Mouse (Mus musculus): Measurements from ENCODE around the gene Slc45a3. TPM values are rescaled to one million over a fixed set of nuclear protein-coding genes. Genes with fewer than 3 reads are reported as not detected.

Slc45a3 gene
- under 1 TPM; 0.63 to 0.75 (median 0.70) TPM for total RNA-seq (2022)

GRCm38 (mm10) chr1:131962606-131963084 is at the start of gene Slc45a3:
TSS of gene Slc45a3 (plus strand) at chr1:131962967.
- no peak for DNase-seq (ENCODE audit: low spot score in 2 of 2)

- DNase-seq (ENCODE audit: low spot score in 2 of 2) = no peak
These were observed 45.1 kb upstream of the Slc45a3 start for GRCm38 (mm10) chr1:131917634-131918033.

- no peak for DNase-seq (ENCODE audit: low spot score in 2 of 2)
These were observed 43.7 kb upstream of the Slc45a3 start for GRCm38 (mm10) chr1:131919052-131919451.

- no peak for DNase-seq (ENCODE audit: low spot score in 2 of 2)
These were observed 40.7 kb upstream of the Slc45a3 start for GRCm38 (mm10) chr1:131922100-131922499.

- DNase-seq (ENCODE audit: low spot score in 2 of 2) = no peak
These were observed 29.3 kb upstream of the Slc45a3 start for GRCm38 (mm10) chr1:131933471-131933870.

GRCm38 (mm10) chr1:131937659-131938305 is 25.0 kb upstream of the Slc45a3 start:
- peak; percentile 49 to 77 for DNase-seq (ENCODE audit: low spot score in 2 of 2)

- DNase-seq (ENCODE audit: low spot score in 2 of 2) = no peak
These were observed 24.0 kb upstream of the Slc45a3 start for GRCm38 (mm10) chr1:131938811-131939210.

GRCm38 (mm10) chr1:131940711-131941244 is 22.0 kb upstream of the Slc45a3 start:
- no peak for DNase-seq (ENCODE audit: low spot score in 2 of 2)

GRCm38 (mm10) chr1:131941501-131941900 is 21.3 kb upstream of the Slc45a3 start:
- no peak for DNase-seq (ENCODE audit: low spot score in 2 of 2)

- no peak for DNase-seq (ENCODE audit: low spot score in 2 of 2)
These were observed 19.9 kb upstream of the Slc45a3 start for GRCm38 (mm10) chr1:131942621-131943590.

- no peak for DNase-seq (ENCODE audit: low spot score in 2 of 2)
These were observed 16.9 kb upstream of the Slc45a3 start for GRCm38 (mm10) chr1:131945674-131946440.

GRCm38 (mm10) chr1:131946462-131947215 is 16.1 kb upstream of the Slc45a3 start:
- no peak for DNase-seq (ENCODE audit: low spot score in 2 of 2)

- no peak for DNase-seq (ENCODE audit: low spot score in 2 of 2)
These were observed 14.7 kb upstream of the Slc45a3 start for GRCm38 (mm10) chr1:131947997-131948525.

GRCm38 (mm10) chr1:131954242-131954865 is 8.4 kb upstream of the Slc45a3 start:
- DNase-seq (ENCODE audit: low spot score in 2 of 2) = no peak

- no peak for DNase-seq (ENCODE audit: low spot score in 2 of 2)
These were observed 7.5 kb upstream of the Slc45a3 start for GRCm38 (mm10) chr1:131955131-131955757.

GRCm38 (mm10) chr1:131957416-131957815 is 5.4 kb upstream of the Slc45a3 start:
- no peak for DNase-seq (ENCODE audit: low spot score in 2 of 2)

- DNase-seq (ENCODE audit: low spot score in 2 of 2) = no peak
These were observed 1.8 kb upstream of the Slc45a3 start for GRCm38 (mm10) chr1:131961004-131961403.

- no peak for DNase-seq (ENCODE audit: low spot score in 2 of 2)
These were observed 551 bp downstream of the Slc45a3 start for GRCm38 (mm10) chr1:131963085-131963951.
